Mouse (Mus musculus) c-Kit-positive CD71-positive TER-119-positive erythroid progenitor cells, embryonic 14.5 days (primary cell): ENCODE results near the gene Susd6.
A peak's percentile ranks its signal among the peaks of the same experiment; 100 is the strongest.
"Not testable (repeated sequence)": the region's sequence is repeated elsewhere in the genome, so short reads cannot be mapped to it uniquely, and the experiment has no call there.

Experiments used
- DNase-seq: peaks from one replicate; pipeline ENCODE4 v3.0.0-alpha.2; 2013; ENCODE audit warnings: low spot score

Susd6 gene

DNA sequence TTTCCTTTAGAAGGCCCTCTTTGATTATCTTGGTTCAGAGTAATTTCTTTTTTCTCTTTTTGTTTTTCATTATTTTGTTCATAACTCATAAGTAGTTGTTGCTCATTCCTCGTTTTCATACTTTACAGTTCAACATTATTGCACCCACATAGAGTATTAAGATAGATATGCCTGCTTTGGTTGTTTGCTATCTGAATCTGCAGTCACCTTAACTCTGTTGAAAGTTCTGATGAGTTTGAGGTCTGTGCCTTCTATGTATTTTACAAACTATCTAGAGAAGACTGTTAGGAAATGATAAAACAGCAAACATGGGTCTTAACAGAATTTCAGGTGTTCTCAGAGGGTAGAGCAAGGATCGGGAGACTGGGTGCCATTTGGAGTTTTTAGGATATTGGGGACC is 23.1 kb downstream of the Susd6 start:
- peak; percentile 40 for DNase-seq

DNA sequence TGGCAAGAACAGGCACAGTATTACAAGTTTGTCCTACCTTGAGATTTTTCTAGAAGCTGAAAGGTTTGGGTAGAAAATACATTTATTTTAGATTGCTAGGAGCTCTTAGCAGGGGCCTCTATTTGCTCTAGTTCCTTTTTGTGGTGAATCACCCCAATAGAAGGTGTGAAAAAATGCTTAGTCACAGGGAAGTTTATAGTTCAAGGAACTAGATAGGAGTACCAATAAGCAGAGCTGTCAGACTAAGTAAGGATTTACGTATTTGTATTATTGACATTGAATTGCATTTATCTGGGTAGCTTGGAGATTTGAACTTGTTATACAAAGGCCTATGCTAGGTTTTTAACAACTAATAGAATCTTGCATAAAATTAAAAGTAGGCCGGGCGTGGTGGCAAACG is 23.6 kb downstream of the Susd6 start:
- peak; percentile 62 for DNase-seq

DNA sequence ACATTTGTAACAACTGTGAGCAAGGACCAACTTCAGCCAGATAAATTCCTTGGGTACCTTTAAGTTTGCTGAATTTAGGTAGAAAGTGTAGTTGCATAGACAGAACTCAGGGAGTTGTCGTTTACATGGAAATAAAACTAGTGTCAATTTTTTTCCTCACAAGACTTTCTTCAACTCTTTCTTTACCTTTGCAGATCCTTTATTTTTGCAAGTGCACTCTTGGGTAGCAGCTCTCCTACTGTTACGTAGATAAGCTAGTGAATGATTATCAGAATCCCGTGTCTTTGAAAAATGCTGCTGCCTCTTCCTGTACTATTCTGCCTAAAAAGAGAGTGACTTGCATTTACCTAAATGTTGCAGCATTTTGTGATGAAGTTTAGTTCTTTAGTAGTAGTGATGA is 24.2 kb downstream of the Susd6 start:
- no peak for DNase-seq

DNA sequence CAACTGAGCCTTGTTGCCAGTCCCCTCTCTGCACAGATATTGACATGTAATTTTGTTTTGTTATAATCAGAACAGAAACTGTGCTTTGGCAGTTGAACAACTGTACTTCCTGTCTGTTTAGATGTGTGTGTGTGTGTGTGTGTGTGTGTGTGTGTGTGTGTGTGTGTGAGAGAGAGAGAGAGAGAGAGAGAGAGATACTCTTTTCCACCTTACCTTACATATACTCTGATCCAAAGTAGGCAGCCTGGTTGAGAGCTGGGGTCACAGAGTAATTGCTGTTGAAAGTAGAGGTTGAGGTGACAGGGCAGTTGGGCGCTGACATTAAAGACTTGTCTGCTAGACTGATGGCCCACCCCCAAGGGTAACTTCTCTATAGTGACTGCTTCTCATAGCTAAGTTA is 25.0 kb downstream of the Susd6 start:
- DNase-seq: no peak

DNA sequence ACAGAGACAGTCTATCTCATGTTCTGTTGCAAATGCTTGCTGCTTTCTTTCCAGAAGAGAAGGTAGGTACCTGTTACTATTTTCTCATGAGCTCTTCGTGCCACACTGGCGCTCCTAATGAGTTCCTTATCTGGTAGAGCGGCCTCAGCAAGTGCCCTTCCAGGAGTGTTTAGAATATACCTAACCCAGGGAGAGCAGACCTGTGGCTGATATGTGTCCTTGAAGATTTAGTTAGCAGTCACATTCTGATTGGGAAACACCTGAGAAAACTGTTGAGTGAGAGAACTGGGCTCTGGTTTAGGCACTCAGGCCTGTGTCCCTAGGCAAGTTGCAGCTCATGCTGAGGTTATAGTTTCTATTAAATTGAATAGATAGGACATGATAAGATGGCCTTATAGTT is 25.6 kb downstream of the Susd6 start:
- no peak for DNase-seq

DNA sequence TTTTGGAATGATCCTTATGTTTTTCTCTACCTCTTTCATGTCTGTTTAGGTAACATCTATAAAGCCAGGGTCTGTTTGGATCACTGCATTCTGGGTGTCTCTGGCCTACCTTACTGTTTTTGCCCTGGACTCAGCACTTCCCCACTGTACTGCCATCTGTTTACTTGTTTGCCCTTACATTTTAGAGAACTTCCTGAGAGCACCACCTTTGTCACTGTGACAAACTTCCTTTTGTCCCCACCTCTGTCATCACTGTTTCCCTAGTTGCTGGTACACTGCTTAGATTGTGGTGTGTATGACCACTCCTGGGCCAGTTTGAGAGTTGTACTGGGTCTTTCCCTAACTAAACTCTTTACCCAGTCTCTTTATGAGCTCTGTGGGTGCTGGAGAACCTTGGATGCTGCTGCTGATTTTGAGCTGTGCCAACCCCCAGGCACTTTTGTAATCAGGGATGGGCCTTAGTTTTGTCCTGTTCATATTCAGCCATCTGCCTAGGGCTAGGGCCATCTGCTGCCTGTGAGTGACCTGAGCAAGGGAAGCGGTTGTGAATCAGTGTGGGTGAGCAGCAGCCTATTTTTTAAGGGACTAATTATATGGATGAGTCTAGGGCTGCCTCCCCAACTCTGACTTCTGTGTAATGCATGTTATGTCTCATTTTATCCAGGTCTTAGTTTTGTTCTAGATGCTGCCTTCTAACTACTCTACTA is 26.2 kb downstream of the Susd6 start:
- no peak for DNase-seq

DNA sequence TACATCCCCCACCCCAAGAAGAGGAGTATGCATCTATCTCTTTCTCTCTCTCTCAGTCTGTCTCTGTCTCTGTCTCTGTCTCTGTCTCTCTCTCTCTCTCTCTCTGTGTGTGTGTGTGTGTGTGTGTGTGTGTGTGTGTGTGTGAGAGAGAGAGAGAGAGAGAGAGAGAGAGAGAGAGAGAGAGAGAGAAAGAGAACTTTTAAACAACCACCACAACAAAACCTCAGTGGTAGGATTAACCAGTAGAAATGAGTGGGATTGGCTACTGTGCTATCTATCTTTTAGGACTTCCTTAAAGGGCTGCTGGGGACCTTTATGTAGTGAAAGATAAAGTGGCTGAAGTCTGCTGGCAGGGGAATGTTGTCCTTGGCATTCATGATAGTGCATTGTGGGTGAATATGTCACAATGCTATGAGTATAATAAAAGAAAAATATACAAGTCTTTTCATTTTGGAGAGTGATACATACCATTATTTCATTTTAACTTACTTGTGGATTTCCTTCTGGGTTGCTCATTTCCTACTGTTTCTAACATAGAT is 27.5 kb downstream of the Susd6 start:
- DNase-seq: no peak

- DNase-seq: not testable (repeated sequence)
These were observed 28.7 kb downstream of the Susd6 start for GRCm38 (mm10) chr12:80819020-80819419.

DNA sequence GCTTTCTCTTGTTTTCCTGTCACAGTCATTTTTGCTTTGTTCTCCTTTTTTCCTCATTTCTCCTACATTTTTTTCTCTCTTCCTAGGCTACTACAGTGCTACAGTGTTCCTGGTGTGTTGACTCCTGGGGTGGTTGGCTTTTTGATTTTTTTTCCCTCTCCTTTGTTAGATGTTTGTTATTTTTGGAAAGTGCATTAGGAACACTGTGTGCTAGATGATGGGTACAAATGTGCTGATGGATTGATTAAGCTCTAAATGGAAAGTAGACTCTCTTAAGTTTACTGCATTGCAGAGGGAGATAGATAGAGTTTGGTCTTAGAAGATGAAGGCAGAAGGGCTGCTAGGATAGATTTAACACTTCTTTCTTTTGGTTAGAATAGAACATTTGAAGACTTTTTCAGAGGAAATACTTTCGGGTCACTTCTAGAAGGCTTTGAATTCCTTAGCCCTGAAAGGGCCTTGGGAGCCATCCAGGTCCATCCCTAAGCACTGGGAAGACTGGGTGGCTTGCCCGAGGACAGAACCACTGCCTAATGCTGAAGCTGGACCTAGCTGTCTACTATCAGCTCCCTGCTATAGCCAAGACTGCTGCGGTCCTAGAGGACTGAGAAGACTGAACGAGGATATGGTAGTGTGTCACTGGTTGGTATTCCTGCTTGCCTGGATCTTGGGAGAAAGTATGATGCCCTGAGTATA is 31.1 kb downstream of the Susd6 start:
- DNase-seq: no peak

GRCm38 (mm10) chr12:80822533-80822932 is 32.2 kb downstream of the Susd6 start:
- no peak for DNase-seq

GRCm38 (mm10) chr12:80824202-80824601 is 33.9 kb downstream of the Susd6 start:
- no peak for DNase-seq

DNA sequence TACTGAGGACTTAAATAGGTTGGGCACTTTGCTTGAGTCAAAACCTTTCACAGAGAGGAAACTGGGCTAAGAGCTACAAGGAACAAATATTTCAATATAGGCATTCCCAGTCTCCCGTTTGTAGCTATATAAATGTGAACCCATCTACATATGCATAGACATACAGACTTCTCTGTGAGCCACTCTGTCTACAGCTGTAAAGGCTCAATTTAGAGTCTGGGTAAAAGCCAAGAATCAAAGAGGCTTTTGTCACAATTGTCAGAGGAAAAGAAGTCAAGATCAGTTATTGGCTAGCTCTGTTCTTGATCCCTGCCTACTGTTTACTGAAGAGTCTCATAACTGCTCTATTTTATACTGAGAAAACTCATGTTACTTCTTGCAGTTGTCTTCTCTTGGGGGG is 36.1 kb downstream of the Susd6 start:
- DNase-seq: no peak

DNA sequence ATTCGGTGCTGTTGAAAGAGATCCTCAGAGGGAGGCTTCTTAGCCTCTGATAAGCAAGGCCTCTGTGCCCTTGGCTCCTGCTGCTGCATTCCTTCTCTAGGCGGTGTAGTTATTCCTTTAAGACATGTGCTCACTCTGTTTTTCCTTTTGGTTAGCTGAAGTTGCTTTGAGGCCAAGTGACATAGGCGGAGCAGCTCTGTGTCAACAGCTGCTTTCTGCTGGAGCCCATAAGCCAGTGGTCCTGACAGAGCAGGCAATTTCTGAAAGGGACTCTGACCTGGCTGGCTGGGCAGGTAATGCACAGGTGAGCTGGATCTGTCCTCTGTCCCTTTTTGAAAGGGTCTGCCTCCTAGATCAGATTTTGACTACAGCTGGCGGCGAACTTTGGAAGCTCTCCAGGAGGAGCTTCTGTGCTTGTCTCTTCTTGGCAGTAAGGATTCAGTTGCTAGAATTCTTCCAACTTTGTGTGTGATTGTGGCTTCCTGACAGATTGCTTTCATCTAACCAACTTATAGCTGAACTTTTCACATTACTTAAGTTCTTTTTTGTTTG is 37.2 kb downstream of the Susd6 start:
- DNase-seq: no peak

DNA sequence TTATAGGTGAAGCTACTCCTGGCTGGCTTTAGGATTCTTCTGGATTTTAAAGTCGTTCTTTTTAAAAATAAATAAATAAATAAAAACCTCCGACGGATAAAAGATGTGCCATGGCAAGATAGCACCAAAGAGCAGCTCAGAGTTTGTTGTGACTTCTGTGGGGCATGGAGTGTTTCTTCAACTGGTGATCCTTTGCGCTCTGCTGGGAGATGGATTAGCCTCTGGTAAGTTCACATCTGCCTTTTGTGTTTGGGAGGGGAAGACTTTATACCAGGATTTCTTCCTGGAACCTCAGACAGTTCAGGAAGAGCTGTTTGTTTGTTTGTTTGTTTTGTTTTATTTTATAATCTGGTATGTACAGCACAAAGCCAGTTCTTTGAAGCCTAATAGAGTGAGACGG is 37.7 kb downstream of the Susd6 start:
- no peak for DNase-seq

DNA sequence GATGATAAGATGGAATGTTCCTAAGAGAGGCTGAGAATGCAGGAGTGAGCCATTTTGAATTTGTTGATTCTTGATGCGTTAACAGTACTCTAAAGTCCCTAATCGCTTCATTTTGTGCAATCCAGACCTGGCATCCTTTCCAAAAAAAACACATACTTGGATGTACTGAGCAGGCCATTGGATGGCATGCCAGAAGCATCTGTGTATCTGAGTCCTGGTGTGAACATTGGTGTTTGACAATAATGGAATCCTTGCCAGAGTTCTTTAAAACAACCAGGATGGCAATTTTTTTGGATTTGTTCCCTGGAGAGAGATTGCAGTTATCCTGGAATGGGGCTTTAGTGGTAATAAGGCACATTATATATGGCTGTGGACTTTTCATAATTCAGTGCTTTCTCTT is 38.6 kb downstream of the Susd6 start:
- no peak for DNase-seq

- no peak for DNase-seq
These were observed 39.9 kb downstream of the Susd6 start for GRCm38 (mm10) chr12:80830211-80830610.

DNA sequence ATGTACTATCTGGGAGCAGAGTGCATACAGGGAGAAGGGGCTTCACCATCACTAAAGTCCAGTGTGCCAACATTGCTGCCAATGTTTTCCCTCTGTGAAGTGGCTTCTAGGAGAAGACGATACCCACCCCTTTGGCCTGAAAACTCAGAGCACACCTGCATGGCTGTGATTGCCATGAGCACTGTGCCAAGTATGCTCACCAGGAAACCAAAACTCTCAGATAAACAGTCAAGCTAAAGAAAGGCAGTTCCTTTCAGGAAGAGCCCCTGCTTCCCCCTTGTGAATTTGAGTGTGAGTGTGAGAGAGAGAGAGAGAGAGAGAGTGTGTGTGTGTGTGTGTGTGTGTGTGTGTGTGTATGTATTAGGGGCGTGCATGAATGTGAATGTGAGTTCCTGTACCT is 40.5 kb downstream of the Susd6 start:
- no peak for DNase-seq

- no peak for DNase-seq
These were observed 42.0 kb downstream of the Susd6 start for GRCm38 (mm10) chr12:80832313-80832712.

DNA sequence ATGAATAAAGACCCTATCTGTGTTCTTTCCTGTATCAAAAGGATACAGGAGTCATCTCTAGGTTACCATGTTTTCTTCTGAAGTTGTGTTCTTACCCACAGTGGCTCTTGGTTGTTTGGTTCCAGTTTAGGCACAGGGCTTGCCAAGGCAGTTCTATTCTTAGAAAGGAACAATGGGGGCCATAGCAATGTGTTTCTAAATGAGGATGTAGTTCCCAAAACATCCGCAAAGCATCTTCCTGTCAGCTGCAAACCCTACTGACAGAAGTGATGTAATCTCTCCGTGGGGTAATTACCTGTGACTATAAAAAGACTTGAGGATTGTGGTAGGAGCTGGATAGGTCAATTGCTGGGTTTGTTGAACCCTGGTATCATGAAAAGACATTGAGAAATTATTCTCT is 43.2 kb downstream of the Susd6 start:
- DNase-seq: no peak

- DNase-seq: no peak
These were observed 44.0 kb downstream of the Susd6 start for GRCm38 (mm10) chr12:80834156-80834900.

DNA sequence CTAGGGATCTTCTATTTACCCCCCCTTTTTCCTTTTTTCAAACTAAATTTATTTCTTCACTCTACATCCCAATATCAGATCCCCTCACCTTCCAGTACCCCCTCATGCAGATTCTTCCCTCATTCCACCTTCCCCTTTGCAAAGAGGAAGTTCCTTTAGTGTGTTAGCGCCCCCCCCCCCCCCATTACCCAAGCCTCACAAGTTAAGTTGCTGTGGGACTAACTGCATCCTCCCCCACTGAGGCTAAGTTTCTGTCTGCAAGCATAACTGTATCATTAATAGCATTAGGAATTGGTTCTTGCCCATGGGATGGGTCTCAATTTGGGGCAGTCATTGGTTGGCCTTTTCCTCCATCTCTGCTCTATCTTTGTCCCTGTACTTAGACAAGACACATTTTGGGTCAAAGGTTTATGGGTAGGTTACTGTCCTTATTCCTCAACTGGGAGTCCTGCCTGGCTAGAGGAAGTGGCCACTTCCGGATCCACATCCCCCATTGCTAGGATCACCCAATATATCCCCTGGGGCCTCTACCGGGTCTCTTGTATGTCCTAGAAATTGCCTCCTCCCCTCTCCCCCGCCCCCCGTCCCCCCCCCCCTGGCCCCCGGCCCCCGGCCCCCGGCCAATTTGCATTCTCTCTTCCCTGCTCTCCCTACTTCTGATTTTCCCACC is 44.7 kb downstream of the Susd6 start:
- no peak for DNase-seq

DNA sequence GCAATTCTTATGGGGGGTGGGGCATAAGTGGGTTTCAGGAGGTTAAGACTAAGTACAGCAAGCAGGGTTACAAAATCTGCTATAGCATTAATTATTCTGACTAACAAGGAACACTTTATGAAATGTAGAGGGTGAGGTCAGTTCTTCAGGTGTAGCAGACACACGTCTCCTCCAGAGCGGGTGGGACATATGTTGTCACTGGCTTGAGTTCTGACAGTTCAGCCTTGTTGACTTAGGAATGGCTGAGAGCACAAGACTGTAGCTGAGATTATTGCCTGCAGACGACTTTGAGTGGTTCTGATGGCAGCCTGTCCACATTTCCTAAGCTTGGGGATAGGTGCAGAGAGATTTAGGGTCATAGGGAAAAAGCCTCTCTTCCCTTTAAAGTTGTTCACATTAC is 47.3 kb downstream of the Susd6 start:
- no peak for DNase-seq
